Mouse (Mus musculus) heart, embryonic 13.5 days (tissue): Measurements from ENCODE around the gene Pidd1. TPM values are rescaled to one million over a fixed set of nuclear protein-coding genes. Genes with fewer than 3 reads are reported as not detected.

ENCODE experiments used
- ATAC-seq: fragments of 200-750 bp; cut with Nextera tagmentation; 2 replicates; pipeline ENCODE4 v1.8.0; 2017; ENCODE audit warnings: moderate TSS enrichment; ENCODE audit not compliant: insufficient number of reproducible peaks, low FRiP score, low TSS enrichment; ENCODE audit errors: extremely low read depth
- H3K27ac ChIP-seq: fragments of 300-500 bp; sonication (generic); replicated peaks from 2 replicates; pipeline ENCODE4 v1.5.1; 2015; ENCODE audit warnings: moderate library complexity, mild to moderate bottlenecking, inconsistent platforms
- H3K27me3 ChIP-seq: fragments of 300-500 bp; sonication (generic); replicated peaks from 2 replicates; pipeline ENCODE4 v1.6.1; 2015; ENCODE audit warnings: mild to moderate bottlenecking, inconsistent platforms
- H3K36me3 ChIP-seq: fragments of 300-500 bp; sonication (generic); 2 replicates; pipeline ENCODE4 v1.6.1; 2015; ENCODE audit warnings: mild to moderate bottlenecking, inconsistent platforms
- H3K4me1 ChIP-seq: fragments of 300-500 bp; sonication (generic); 2 replicates; pipeline ENCODE4 v1.6.1; 2015; ENCODE audit warnings: inconsistent platforms
- H3K4me2 ChIP-seq: fragments of 300-500 bp; sonication (generic); 2 replicates; pipeline ENCODE4 v1.6.1; 2015; ENCODE audit warnings: inconsistent platforms, mild to moderate bottlenecking, moderate library complexity
- H3K4me3 ChIP-seq: fragments of 300-500 bp; sonication (generic); 2 replicates; pipeline ENCODE4 v1.5.1; 2015; ENCODE audit warnings: moderate library complexity, mild to moderate bottlenecking, inconsistent platforms
- H3K9ac ChIP-seq: fragments of 300-500 bp; sonication (generic); 2 replicates; pipeline ENCODE4 v1.6.1; 2015; ENCODE audit warnings: inconsistent platforms, mild to moderate bottlenecking, moderate library complexity
- H3K9me3 ChIP-seq: fragments of 300-500 bp; sonication (generic); 2 replicates; pipeline ENCODE4 v1.6.1; 2016; ENCODE audit warnings: inconsistent platforms
- WGBS: fragments of 180-500 bp; shearing (Covaris S2); methylation state at CpG from one replicate; pipeline ENCODE4 v1.1.7; 2015; ENCODE audit warnings: mixed read lengths; 5-methylcytosine and 5-hydroxymethylcytosine counted together
- polyA plus RNA-seq: library from polyadenylated mRNA; unstranded; fragments of >200 nt; fragmentation: Nextera tagmentation; extraction: Ambion mirVana; gene quantifications from 2 replicates; pipeline ENCODE4 v1.2.1, GENCODE M21; 2015

The Pidd1 gene
- polyA plus RNA-seq, result 8.1 and 9.4 TPM in 2 replicates

- ATAC-seq, result no peak
- Histone ChIP-seq H3K27me3 (no peaks in the 10 kb centered on the region), H3K4me3 (peak within 1 kb of the TSS; percentile 59), H3K36me3 (peaks cover 38% of the 10 kb centered on the region), H3K27ac (peak within 1 kb of the TSS; percentile 76), H3K4me2 (peak within 1 kb of the TSS; percentile 86), H3K9ac (peak within 1 kb of the TSS; percentile 79), H3K9me3 (no peaks in the 10 kb centered on the region), H3K4me1 (peaks cover 50% of the 10 kb centered on the region)
- under 1% methylated on average over 25 of the region's 25 CpGs for WGBS
Observed at GRCm38 (mm10) chr7:141443828-141444237, at the start of gene Pidd1. Gene Pidd1, minus strand, starts transcription at chr7:141444025.

- Histone ChIP-seq H3K4me3 (no peak overlapping the region), H3K9me3 (no peaks in the 10 kb centered on the region), H3K4me1 (peaks cover 10% of the 10 kb centered on the region), H3K4me2 (no peak overlapping the region), H3K36me3 (peaks cover 54% of the 10 kb centered on the region), H3K9ac (no peak overlapping the region), H3K27ac (no peak overlapping the region), H3K27me3 (no peaks in the 10 kb centered on the region)
- WGBS, result 72% methylated on average over 5 of the region's 5 CpGs
- no peak for ATAC-seq
Observed at GRCm38 (mm10) chr7:141492738-141493137, 48.9 kb upstream of the Pidd1 start.

GRCm38 (mm10) chr7:141491151-141491550 is 47.3 kb upstream of the Pidd1 start:
- Histone ChIP-seq H3K4me3 (no peak overlapping the region), H3K36me3 (peaks cover 64% of the 10 kb centered on the region)

GRCm38 (mm10) chr7:141487141-141487540 is 43.3 kb upstream of the Pidd1 start:
- ATAC-seq, result no peak
- Histone ChIP-seq H3K27ac (no peak overlapping the region), H3K27me3 (peaks cover 11% of the 10 kb centered on the region), H3K36me3 (peaks cover 35% of the 10 kb centered on the region), H3K4me3 (no peak overlapping the region), H3K9me3 (no peaks in the 10 kb centered on the region), H3K4me2 (no peak overlapping the region), H3K9ac (no peak overlapping the region), H3K4me1 (peaks cover 20% of the 10 kb centered on the region)
- WGBS, result 62% methylated on average over 7 of the region's 7 CpGs

More at GRCm38 (mm10) chr7:141491151-141491550, 47.3 kb upstream of the Pidd1 start:
- H3K27me3 ChIP-seq, result no peaks in the 10 kb centered on the region
- WGBS, result 64% methylated on average over 2 of the region's 2 CpGs
- H3K9me3 ChIP-seq, result no peaks in the 10 kb centered on the region
- no peak overlapping the region for H3K4me2 ChIP-seq
- 0 out of 2 replicates have a peak, but pooled peaks cover 3% of the 10 kb centered on the region for H3K4me1 ChIP-seq
- no peak overlapping the region for H3K27ac ChIP-seq
- no peak for ATAC-seq
- no peak overlapping the region for H3K9ac ChIP-seq

GRCm38 (mm10) chr7:141486239-141486638 is 42.4 kb upstream of the Pidd1 start:
- Histone ChIP-seq H3K36me3 (peaks cover 26% of the 10 kb centered on the region), H3K9ac (no peak overlapping the region), H3K4me2 (no peak overlapping the region), H3K27ac (no peak overlapping the region), H3K4me3 (no peak overlapping the region), H3K9me3 (no peaks in the 10 kb centered on the region), H3K27me3 (peaks cover 13% of the 10 kb centered on the region), H3K4me1 (peaks cover 27% of the 10 kb centered on the region)
- 89% methylated on average over 1 of the region's 1 CpGs for WGBS
- ATAC-seq, result no peak

- Histone ChIP-seq H3K4me1 (peaks cover 33% of the 10 kb centered on the region), H3K4me2 (no peak overlapping the region), H3K9me3 (no peaks in the 10 kb centered on the region), H3K4me3 (no peak overlapping the region), H3K9ac (no peak overlapping the region), H3K27ac (no peak overlapping the region), H3K27me3 (peaks cover 13% of the 10 kb centered on the region), H3K36me3 (peaks cover 20% of the 10 kb centered on the region)
- ATAC-seq, result no peak
- 83% methylated on average over 2 of the region's 2 CpGs for WGBS
Observed at GRCm38 (mm10) chr7:141485606-141486005, 41.8 kb upstream of the Pidd1 start.

GRCm38 (mm10) chr7:141485186-141485585 is 41.4 kb upstream of the Pidd1 start:
- Histone ChIP-seq H3K4me1 (peaks cover 36% of the 10 kb centered on the region), H3K27me3 (peaks cover 13% of the 10 kb centered on the region), H3K36me3 (0 out of 2 replicates have a peak, but pooled peaks cover 18% of the 10 kb centered on the region), H3K9ac (no peak overlapping the region), H3K4me3 (no peak overlapping the region), H3K9me3 (no peaks in the 10 kb centered on the region), H3K27ac (no peak overlapping the region), H3K4me2 (no peak overlapping the region)
- no peak for ATAC-seq
- 79% methylated on average over 2 of the region's 2 CpGs for WGBS

GRCm38 (mm10) chr7:141484186-141485120 is 40.6 kb upstream of the Pidd1 start:
- Histone ChIP-seq H3K27me3 (peaks cover 13% of the 10 kb centered on the region), H3K36me3 (0 out of 2 replicates have a peak, but pooled peaks cover 18% of the 10 kb centered on the region), H3K4me2 (no peak overlapping the region), H3K4me1 (peaks cover 36% of the 10 kb centered on the region), H3K9me3 (no peaks in the 10 kb centered on the region), H3K27ac (no peak overlapping the region), H3K9ac (no peak overlapping the region), H3K4me3 (no peak overlapping the region)
- WGBS, result 64% methylated on average over 5 of the region's 5 CpGs
- no peak for ATAC-seq

- H3K4me2 ChIP-seq, result no peak overlapping the region
- no peaks in the 10 kb centered on the region for H3K9me3 ChIP-seq
- H3K4me3 ChIP-seq, result no peak overlapping the region
- no peak overlapping the region for H3K27ac ChIP-seq
- no peak overlapping the region for H3K9ac ChIP-seq
- no peak for ATAC-seq
- H3K27me3 ChIP-seq, result peaks cover 13% of the 10 kb centered on the region
- peaks cover 41% of the 10 kb centered on the region for H3K4me1 ChIP-seq
- WGBS, result 80% methylated on average over 6 of the region's 6 CpGs
- H3K36me3 ChIP-seq, result 0 out of 2 replicates have a peak, but pooled peaks cover 15% of the 10 kb centered on the region
Observed at GRCm38 (mm10) chr7:141483114-141483653, 39.4 kb upstream of the Pidd1 start.

GRCm38 (mm10) chr7:141482531-141483024 is 38.8 kb upstream of the Pidd1 start:
- H3K4me3 ChIP-seq, result peak overlapping the region; percentile 65
- H3K27me3 ChIP-seq, result peaks cover 13% of the 10 kb centered on the region
- 0 out of 2 replicates have a peak, but pooled peaks cover 15% of the 10 kb centered on the region for H3K36me3 ChIP-seq
- peak overlapping the region; percentile 95 for H3K4me2 ChIP-seq
- peaks cover 47% of the 10 kb centered on the region for H3K4me1 ChIP-seq
- 14% methylated on average over 11 of the region's 11 CpGs for WGBS
- no peak overlapping the region for H3K27ac ChIP-seq
- peak overlapping the region; percentile 80 for H3K9ac ChIP-seq
- no peaks in the 10 kb centered on the region for H3K9me3 ChIP-seq
- ATAC-seq, result no peak
